ENCODE assay signal across 14 mouse cellular contexts in genomic region chr7:141472226-141472625, GRCm38 (mm10). TPM values are rescaled to one million over a fixed set of nuclear protein-coding genes. Genes with fewer than 3 reads are reported as not detected.
"Had no signal": no experiment of that assay in that cellular context is flagged by ENCODE, and none has a peak within 500 bp of the region (broad histone marks: within the 10 kb centered on the region; RNA-seq: fewer than 3 reads in every experiment).

No protein-coding gene starts in this region.

- ATAC-seq: lung, postnatal 0 days; midbrain, embryonic 15.5 days had no signal

- H3K4me2 ChIP-seq: limb, embryonic 12.5 days; liver, embryonic 15.5 days; midbrain, embryonic 15.5 days; neural tube, embryonic 15.5 days had no signal

- H3K9me3 ChIP-seq: limb, embryonic 12.5 days; liver, embryonic 15.5 days; midbrain, embryonic 15.5 days; neural tube, embryonic 15.5 days had no signal

- H3K4me3 ChIP-seq: limb, embryonic 12.5 days; liver, embryonic 15.5 days; midbrain, embryonic 15.5 days; neural tube, embryonic 15.5 days had no signal

- H3K9ac ChIP-seq: limb, embryonic 12.5 days; liver, embryonic 15.5 days; midbrain, embryonic 15.5 days; neural tube, embryonic 15.5 days had no signal

- H3K27ac ChIP-seq: limb, embryonic 12.5 days; liver, embryonic 15.5 days; midbrain, embryonic 15.5 days; neural tube, embryonic 15.5 days had no signal

- H3K27me3 ChIP-seq: limb, embryonic 12.5 days; liver, embryonic 15.5 days had no signal

- DNase-seq: kidney, adult 2 months; kidney, postnatal 36 days; liver; lung, adult 2 months; lung, postnatal 36 days; right cerebral cortex, adult 18-20 months; right cerebral cortex, postnatal 25 days; thymus, postnatal 36 days had no signal

RNA-seq across cellular contexts. Expression of gene Cracr2b, which starts 11.3 kb away (rescaled TPM):
- total RNA-seq: monocyte, adult 5-6 weeks had no signal
